Mouse (Mus musculus): ENCODE results near the gene Tmem135. TPM values are rescaled to one million over a fixed set of nuclear protein-coding genes. Genes with fewer than 3 reads are reported as not detected.

Tmem135 gene
- total RNA-seq (2021), result 106 and 108 TPM in 2 replicates
- long read RNA-seq, experiment 1, transcript Tmem135-201 (15 exons, 3,700 nt), result major isoform, 55 of 66 reads
- long read RNA-seq, experiment 1, partial matches to known transcripts, result 2 of 66 reads
- long read RNA-seq, experiment 1, other reads (novel, unspliced or antisense), result 9 of 66 reads
- long read RNA-seq, experiment 2, transcript Tmem135-201 (15 exons, 3,700 nt), result major isoform, 49 of 62 reads
- long read RNA-seq, experiment 2, partial matches to known transcripts, result 1 of 62 reads
- long read RNA-seq, experiment 2, other reads (novel, unspliced or antisense), result 12 of 62 reads

DNA sequence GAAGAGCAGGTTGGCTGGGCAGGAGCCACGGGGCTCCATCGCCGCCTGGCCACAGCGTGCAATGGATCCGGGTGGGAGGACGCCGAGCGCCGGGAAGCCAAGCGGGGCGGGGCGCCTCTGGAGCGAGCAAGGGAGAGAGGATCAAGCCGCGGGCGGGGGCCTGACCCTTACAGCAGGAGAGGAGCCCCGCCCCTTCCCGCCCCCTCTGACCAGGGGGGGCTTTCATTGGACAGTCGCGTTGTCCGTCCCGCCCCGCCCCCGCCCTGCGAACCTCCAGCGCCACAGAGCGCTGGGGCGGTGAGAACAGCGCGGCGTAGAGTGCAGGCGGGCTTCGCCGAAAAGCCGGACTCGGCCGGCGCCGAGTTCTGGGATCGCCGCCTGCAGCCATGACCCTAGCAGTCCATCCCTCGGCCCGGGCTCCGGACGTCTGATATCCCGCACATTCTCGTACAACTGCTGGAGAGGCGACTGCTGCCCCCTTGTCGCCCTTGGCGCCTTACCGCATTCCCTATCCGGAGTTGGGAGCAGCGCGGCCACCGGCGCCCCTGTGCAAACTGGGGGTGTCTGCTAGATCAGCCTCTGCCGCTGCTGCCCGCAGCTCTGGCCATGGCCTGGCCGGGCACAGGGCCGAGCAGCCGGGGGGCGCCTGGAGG is at the start of gene Tmem135, which contains the start of gene Fzd4:
Gene Tmem135 (minus strand): TSS at position 142 of the 653 bp plus-strand sequence.
Gene Fzd4 (plus strand): TSS at position 275 of the 653 bp plus-strand sequence.
- peak; percentile 98 for DNase-seq

DNA sequence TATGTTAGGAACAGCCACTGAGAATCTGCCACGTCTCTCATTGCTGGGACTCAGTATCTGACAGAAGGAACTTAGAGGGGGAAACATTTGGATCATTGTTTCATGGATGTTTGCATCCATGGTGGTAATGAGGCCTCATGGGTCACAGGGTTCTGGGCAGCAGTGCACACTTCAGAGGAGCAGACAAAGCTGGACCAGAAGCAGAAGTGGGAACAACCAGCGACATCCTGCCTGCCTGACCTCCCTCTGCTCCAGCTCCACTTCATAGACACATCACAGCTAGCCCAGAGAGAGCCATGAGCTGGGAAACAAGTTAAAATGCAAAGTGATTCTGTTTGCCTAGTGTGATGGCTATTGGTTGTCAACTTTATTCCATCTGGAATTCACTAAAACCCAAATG is 46.3 kb upstream of the Tmem135 start:
- no peak for DNase-seq

DNA sequence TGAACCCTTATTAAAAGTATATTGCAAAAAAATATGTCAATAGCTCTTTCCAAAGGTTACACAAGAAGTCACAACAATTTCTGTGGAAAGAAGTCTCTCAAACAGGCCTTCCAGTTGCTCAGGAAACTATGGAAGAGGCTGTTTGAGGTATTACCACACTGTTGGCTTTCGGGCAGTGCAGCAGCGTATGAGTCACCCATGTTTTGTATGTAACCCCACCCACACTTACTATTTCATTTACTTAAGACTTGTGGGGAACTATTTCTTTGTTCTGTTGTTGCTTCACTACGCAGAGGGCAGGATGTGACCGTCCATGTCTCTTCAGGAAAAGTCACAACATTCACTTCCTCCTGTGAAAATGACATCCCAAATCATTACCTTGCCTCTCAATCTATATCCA is 41.1 kb upstream of the Tmem135 start:
- no peak for DNase-seq

DNA sequence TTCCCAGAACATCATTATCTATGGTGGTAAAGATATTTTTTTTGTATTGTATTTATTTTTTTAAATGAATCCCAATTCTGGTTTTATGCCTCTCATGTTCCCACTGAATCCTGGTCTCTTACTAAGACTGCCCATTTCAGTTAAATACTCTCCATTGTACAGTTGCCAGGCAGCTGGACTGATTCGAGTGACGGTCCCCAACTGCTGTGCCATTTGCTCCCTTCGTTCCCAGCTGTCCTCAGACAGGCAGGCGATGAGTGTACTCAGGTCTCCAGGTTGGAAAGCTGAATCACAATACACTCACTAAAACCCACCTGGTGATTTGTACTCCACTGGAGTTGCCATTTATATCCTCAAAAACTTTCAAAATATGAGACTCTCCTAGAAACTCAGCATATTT is 38.2 kb upstream of the Tmem135 start:
- no peak for DNase-seq

DNA sequence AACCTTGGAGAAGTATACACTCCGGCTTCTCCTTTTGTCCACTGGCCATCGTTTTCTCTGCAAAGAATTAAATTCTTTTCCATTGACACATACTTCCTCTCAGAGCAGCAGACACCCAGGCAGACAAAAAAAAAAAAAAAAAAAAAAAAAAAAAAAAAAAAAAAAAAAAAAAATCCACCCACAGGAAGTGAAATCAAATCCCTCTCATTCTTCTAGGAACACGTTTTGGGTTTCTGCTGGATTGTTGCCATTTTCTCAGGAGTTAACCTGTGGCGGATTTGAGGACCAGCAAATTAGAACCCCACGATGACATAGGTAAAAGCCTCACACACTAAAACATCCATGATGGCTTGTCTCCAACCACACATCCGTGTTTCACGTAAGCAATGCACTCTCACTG is 37.3 kb upstream of the Tmem135 start:
- DNase-seq, result no peak

DNA sequence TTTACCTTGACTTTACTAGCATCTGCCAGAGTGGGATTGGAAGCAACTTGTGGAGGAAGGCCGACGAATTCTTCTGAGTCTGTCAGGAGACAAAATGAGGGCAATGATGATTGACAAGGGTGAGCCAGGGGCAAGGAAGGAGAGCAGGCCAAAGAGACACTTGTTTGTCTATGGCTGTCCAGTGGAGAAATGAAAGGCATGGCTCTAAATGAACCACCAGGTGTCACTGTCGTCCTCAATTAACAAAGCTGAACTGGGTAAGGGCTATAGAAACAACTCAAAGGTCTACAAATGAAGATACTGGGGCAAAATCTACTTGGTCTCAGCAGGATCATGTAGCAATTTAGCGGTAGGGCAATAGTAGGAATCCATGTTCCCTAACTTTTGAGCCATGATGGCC is 33.6 kb upstream of the Tmem135 start:
- DNase-seq, result peak; percentile 46

GRCm38 (mm10) chr7:89436404-89436803 is 32.4 kb upstream of the Tmem135 start:
- no peak for DNase-seq

DNA sequence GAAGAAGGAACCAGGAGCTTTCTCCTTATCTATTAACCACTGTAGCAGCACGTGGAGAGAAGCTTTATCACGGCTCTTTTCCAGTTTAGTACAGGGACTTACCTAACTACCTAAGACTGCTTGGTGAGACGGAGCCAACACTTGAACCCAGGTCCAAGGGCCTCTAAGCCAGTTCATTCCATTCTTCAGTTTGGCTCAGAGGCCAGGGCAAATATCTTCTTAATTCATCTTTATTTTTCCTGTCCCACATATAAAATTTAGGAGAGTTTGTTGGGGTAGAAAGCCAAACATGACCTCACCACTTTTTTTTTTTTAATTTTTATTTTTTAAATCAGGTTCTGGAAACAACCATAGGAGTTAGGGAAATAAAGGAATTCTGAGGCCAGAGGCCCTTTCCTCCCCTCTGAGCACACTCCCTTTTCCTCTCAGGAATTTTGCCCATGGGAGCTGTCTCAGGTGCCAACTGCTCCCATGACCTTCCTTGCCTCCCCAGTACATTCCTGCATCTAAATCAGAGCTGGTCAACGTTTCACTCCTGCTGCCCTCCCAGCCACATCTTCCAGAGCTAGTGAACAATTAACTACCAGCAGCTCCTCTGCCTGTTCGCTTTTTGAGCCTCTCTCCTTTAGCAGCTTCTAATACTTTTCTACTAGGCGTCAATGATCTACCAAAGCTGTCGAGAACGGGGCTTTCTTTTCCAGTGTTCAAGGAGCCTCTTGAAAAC is 30.0 kb upstream of the Tmem135 start:
- no peak for DNase-seq

DNA sequence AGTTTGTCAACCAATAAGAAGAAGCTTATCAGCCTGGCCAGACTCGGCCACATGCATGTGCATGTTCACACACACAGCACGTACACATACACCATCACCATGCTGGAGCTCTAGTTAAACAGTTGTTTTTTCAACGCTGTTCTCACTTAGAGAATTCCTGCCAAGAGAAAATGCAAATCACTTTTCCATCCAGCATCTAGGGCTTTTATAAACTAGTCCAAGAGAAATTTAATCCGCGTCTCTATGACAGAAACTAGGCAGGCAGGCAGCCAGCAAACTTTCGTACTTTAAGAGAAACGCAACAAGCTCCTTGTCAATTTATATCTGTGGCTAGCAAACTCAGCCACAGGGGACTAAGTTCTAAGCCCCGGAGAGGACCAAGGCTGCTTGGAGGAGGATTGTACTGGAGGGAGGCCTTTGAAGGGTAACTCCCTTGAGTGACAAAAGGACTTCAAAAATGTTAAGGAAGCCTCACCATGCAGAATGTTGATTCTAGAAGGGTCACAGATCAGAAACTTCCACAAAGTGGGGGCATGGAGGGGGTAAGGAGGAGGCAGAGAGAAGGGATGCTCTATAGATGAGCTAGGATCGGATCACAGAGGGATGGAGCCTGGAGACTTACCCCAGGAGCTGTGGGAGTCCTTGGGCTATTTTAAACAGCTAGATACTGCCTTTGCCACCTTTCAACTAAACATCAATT is 29.3 kb upstream of the Tmem135 start:
- DNase-seq, result no peak

GRCm38 (mm10) chr7:89431185-89431584 is 27.2 kb upstream of the Tmem135 start:
- DNase-seq, result no peak

DNA sequence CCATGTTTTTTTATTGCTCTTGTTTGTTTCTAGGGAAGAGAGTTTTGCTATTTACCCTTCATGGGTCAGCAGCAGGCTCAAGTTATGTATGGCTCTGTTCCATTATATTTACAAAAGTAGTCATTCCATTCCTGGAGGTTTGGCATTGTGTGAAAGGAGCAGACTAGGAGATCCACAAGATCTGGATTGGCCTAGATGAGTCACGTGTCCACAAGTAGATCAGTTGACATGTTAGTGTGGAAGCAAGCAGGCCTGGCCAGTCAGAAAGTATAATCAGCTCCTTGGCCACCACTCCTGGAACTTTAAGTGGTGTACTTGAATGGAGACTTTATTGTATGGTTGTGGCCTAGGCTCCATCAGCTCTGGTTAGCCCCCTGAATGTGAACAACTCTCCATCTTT is 25.3 kb upstream of the Tmem135 start:
- no peak for DNase-seq

GRCm38 (mm10) chr7:89428804-89429203 is 24.8 kb upstream of the Tmem135 start:
- no peak for DNase-seq

- DNase-seq, result no peak
These were observed 23.1 kb upstream of the Tmem135 start for GRCm38 (mm10) chr7:89427101-89427500.

DNA sequence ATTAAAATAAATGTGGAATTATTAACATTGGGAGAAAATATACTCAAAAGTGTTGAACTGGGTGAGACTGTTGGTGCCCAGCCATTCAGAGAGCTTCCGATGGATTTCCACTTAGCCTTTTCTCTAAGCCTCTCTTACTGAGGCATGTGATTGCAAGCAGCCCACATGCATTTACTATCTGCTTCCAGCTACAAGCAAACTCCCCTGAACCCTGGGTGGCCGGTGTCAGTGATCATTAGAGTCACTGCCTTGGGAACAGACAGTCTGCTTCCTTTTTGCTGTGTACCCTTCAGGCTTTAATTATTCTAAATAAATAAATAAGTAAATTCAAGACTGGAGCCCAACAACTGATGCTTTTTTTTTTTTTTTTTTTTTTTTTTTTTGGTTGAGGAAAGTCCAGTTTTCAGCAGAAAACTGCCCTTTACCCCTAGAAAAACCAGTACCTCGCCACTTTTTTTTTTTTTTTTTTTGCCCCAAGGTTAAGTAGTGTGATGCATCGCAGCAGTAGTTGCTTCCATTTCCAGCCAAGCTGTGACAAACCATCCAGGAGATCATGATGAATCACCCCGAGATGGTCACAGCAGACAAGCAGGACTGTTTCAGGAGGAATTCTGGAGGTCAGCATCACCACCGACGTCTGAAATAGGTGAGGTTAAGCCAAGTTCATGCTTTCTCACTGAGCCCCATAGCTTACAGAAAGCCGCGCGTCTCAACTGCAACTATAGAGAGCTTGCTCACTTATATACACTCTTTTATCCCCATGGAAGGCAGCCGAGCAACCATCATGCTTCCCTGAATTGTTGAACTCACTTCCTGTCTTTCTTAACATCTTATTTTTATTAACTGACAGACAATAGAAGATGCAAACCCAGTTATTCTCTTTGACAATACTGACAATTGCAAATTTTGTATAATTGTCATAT is 22.0 kb upstream of the Tmem135 start:
- no peak for DNase-seq

- DNase-seq, result no peak
These were observed 20.6 kb upstream of the Tmem135 start for GRCm38 (mm10) chr7:89424659-89425058.

- no peak for DNase-seq
These were observed 19.8 kb upstream of the Tmem135 start for GRCm38 (mm10) chr7:89423688-89424255.

- DNase-seq, result peak; percentile 31
These were observed 19.2 kb upstream of the Tmem135 start for GRCm38 (mm10) chr7:89423194-89423593.

- DNase-seq, result no peak
These were observed 18.6 kb upstream of the Tmem135 start for GRCm38 (mm10) chr7:89422650-89423049.

GRCm38 (mm10) chr7:89421294-89421693 is 17.3 kb upstream of the Tmem135 start:
- DNase-seq, result no peak

GRCm38 (mm10) chr7:89418917-89419679 is 15.1 kb upstream of the Tmem135 start:
- no peak for DNase-seq
